Mouse (Mus musculus) left cerebral cortex, adult 9 months (tissue): ENCODE measurements around the gene Prnd.

Source experiments
- DNase-seq, 2 experiments: peaks; one replicate each; pipeline ENCODE4 v3.0.0; 2022; ENCODE audit warnings: low spot score in 2 of 2

Prnd gene

DNA sequence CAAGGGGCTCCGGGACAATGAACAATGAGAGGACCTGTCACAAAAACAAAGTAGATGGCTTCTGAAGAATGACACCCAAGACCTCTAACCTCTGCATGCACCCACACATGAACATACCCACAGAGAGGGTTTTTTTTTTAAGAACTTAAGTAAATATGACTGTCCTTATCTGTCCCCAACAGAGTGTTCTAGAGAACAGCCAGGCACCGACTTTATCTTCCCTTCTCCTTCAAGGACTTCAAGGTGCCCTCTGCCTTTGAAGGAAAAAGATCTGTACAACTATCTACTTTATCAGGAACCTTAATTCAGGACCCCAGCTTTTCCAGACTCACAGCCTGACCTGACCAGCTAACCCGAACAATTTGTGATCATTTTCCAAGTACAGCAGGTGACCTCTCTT is 10.2 kb upstream of the Prnd start:
- DNase-seq: no peak

DNA sequence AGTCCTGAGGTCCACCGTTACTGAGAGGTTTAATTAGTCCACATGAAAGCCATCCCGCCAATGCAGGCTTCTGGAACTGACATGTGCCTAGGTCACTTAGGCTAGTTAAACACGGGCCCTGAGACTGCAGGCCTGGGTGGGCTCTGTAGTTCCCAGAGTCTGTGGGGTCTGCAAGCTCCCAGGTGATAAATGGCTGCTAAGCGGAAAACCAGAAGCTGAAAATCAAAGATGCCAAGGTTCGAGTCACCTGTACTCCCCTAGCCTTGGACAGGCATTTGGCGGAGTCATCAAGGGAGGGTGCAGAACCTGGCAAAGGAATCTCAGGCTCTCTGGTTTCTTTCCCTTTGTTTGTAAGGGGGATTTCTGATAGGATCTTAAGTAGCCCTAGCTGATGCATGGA is 9.2 kb upstream of the Prnd start:
- no peak for DNase-seq

DNA sequence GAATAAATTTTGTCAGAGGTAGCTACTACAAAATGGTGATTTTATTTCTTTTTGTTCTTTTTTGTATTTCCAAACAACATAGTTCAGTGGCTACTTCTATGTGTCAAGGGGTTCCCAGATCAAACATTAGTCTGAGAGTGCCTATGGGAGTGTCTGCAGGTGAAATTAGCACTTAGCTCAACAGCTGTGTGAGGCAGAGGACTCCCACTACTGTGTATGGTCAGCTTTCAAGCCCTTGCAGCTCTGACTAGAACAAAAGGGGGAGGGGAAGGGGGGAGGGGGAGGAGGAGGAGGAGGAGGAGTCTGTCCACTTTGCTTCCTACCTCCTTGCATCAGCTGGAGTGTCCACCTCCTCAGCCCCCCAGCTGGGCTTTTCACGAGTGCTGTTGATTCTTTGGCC is 6.3 kb upstream of the Prnd start:
- no peak for DNase-seq

DNA sequence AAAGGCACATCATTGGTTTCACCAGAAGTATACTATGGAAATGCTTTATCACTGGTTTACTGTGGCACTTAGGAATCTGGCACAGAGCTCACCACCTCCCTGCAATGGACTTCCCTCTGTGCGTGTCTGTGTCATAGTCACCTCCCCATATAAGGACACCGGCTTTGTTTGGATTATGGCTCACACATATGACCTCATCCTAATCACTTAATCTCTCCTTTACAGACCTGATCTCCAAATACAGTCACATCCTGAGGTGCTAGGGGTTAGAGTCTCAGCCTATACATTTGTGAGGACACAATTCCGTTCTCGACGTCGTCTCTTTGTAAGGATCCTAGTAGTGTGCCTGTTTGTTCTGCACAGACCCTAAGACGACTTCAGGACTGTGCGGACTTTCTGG is 5.4 kb upstream of the Prnd start:
- no peak for DNase-seq

DNA sequence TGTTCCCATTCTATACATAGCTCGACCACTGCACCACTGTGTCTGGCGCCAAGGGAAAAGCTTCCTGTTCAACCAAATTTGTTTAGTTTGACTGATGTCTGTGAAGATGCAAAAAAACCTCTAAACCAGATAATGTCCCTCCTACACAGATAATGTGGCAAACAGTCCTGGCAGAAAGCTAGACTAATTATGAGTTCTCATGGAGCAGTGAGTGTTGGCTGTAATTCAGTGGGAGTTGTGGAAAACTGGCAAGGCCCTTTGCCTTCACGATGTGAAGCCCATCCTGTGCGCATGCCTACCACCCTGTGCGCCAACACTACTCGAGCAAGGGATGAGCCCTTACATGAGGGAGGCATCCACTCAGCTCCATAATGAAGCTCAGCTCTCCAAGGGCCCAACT is 4.9 kb upstream of the Prnd start:
- DNase-seq: no peak

DNA sequence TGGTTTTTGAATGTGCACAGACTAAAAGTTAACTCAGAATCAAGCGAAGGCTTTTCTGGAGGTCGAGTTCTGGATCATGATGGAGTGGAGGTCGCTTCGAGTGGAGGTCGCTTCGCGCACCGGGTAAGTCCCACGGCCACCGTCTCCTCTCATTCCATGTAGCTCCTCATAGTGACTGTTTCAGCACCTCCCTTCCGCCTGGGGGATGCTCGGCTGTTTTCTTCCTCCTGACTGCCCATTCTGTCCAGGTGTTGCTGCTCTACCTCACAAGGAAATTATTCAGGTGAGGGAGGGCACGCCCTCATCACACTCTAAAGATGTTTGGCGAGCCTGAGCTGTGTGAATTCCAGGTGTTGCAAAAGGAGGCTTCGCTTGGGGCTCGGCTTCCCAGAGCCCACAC is 4.3 kb upstream of the Prnd start:
- no peak for DNase-seq

DNA sequence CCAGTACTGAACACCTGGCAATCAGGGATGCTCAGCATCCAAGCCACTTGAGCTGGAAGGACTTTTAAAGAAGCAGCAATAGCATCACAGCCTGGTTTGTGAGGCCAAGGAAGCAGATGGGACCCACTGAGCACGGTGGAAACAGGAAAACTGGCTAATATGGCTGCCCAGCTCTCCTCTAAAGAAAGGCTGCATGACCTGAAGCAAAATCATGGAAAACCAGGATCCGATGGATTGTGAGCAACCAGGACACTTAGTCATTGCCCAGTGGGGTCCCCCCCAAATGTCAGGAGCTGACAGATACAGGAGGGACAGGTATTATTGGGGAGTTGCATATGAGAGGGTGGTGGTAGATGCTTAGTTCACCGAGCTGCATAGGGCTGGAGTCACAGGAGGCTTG is 2.5 kb upstream of the Prnd start:
- no peak for DNase-seq

DNA sequence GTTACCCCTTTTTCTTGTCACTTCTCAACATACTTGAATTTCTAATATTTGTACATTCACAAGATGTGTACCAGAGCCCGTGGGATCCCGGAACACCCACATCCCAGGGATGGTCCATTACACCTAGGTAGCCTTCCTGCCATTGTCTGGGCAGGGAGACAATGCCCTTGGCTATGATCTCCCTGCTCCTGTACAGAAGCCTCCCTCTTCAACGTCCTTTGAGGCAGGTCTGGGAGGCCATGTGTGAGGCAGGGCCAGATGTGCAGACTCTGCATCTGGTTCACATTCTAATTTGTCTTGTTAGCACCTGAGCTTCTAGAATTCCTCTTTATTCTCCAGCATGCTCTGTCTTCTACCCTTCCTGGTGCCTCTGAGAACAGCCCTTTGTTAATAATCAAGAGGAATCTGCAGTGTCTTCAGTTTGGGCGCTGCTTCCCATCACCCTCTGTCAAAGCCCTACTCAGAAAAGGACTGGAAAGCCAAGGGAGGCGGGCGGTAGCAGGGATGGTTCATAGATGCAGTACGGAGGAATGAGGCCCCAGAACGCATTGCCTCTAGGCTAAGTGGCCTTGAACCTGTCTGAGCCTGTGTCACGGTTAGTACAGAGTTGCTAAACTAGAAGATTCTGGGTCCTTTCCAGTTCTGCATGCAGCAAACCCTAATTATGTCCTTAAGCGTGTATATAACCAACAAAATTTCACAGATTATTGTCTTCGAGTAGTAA is 1.6 kb upstream of the Prnd start:
- no peak for DNase-seq

DNA sequence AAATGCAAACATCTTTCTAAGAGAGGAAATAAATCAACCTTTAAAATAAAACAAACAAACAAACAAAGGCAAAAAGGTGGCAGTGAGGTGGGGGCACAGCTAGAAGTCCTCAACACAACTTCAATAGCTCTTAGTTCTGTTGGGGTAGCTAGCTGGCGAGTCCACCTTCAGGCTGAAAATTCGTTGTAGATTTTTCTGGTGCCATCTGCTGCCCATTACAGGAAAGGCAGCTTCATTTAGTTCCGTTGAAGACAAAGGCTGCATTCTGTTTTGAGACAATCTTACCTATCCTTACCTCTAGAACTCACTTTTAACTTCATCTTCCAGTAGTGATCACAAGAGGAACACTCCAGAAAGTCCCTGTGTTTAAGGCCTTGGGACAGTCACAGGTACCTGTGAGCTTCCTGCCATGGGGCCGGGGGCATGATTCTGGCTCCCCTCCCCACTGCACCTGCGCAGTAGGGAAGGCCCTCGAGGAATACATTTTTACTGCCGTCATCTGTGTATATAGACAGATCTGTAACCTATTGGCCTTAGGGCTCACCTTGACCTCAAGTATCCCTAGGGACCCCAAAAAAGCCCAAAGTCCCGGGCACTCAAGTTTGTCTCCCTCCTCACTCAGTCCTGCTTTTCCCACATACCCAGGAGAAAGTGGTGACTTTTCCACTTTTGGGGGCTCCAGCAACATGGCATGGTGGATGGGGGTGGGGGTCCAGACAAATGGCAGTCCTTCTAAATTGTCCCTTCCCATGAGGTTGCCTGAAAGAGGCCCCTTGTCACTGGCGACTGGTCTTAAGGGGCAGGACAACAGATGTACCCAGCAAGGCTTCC is 679 bp upstream of the Prnd start:
- DNase-seq: peak in 1 of 2 experiments; percentile 72

DNA sequence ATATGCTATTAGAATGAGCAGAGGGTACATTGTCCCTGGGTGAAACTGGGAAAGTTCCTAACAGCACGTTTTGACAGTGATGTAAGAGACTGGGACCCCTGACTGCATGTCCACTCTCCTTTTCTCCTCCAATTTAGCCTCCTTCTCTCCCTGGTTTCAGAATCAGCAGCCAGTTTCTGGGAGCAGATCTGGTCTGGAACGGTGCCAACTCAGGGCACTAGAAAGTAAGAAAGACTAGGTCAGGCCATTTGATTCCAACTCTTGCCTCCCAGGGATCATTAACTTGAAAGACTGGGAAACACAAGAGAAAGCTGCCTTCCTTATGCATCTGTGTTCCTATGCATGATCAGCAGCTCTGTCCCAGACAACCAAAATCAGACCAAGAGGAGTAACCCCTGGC is 1.8 kb downstream of the Prnd start:
- no peak for DNase-seq

DNA sequence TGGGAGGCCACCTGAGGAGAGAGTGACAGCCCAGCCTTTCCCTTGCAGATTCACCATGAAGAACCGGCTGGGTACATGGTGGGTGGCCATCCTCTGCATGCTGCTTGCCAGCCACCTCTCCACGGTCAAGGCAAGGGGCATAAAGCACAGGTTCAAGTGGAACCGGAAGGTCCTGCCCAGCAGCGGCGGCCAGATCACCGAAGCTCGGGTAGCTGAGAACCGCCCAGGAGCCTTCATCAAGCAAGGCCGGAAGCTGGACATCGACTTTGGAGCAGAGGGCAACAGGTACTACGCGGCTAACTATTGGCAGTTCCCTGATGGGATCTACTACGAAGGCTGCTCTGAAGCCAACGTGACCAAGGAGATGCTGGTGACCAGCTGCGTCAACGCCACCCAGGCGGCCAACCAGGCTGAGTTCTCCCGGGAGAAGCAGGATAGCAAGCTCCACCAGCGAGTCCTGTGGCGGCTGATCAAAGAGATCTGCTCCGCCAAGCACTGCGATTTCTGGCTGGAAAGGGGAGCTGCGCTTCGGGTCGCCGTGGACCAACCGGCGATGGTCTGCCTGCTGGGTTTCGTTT is 2.4 kb downstream of the Prnd start:
- no peak for DNase-seq

DNA sequence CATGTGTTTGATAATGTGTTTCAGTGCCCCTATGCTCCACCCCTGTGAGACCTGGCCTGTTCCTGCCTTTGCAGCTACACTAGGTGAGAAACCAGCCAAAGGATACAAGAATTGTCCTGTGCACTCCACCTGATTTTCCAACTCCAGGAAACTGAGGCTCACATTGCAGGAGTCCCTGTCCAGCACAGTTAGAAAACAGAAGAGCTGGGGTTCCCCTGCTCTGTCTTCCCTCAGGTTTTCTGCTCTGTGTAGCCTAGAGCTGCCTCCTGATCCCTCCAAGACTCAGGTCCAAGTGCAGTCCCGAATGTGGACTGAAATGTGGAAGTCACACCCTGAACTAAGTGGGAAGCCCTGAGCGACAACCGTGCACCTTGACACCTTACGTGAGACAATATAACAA is 3.0 kb downstream of the Prnd start:
- DNase-seq: no peak

DNA sequence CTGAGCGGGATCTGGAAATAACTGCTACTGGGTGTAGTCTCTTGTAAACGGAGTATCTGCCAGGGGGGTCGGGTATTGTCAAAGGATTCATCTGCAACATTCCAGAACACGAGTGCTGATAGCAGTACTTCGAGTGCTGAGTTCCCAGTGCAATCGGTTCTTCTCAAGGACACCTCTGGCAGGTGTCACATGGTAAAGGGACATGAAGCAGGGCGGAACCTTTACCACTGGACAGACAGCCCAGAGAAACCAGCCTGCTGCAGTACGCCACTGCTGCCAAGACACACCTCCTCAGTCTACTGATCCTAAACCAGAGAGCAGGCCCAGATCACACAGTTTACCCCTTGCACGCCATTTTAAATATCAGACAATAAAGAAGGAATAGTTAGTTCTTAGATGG is 4.2 kb downstream of the Prnd start:
- no peak for DNase-seq

DNA sequence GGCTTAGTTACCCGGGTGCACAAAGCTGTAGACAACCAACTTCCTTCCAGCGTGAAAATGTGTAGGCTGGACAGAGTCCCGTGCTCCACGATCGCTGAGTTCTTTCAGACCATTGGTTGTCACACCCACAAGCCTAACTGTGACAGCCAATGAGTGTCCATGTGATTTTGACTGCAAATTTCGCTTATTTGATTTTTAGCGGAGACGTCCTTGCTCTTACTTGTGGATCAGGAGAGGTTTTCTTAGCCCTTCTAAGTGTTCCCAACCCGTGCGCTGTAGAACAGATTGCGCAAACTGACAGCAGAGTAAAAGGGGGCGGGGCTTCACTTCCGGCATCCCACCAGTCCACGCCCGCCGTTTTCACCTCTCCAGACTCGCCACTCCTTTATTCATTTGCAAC is 4.6 kb downstream of the Prnd start:
- DNase-seq: no peak

DNA sequence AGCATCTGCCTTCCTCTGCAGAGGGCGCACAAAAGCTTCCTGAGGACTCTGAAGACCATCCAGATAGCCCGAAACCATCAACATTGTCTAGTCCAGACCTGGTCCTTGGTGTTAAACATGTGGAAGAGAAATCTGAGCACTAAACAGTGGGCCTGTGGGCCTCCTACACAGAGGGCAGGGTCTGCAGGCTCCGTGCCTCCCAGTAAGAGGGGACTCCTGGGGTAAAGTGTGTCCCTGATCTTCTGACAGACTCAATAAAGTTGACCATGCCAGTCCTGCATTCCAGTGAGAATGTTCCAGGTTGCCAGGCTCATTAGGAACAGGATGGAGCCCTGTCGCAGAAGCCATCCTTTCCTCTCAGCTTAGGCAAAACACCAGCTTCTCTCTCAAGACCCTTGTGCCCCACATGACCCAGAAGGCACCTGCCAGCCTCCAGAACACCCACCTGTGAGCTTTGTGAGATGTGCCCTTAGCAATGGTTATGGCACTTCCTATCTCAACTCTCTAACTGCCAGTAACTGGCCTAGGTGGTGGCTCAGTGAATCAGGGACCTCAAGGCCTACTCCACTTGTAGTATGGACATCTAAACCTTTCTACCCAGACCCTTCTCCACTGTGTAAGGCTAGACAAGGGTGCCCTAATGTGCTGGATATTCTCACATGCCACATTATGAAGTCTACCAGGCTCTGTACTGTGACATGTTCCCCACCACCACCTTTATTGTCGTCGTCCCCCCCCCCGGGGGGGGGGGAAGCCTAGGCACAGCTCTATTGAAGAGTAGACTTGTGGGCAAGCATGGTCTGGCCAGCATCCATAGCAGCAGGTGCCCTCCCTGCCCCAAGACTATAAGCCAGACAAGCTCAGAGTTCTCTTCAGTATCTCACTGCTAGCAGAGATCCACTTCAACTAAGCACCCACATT is 5.9 kb downstream of the Prnd start:
- no peak for DNase-seq

DNA sequence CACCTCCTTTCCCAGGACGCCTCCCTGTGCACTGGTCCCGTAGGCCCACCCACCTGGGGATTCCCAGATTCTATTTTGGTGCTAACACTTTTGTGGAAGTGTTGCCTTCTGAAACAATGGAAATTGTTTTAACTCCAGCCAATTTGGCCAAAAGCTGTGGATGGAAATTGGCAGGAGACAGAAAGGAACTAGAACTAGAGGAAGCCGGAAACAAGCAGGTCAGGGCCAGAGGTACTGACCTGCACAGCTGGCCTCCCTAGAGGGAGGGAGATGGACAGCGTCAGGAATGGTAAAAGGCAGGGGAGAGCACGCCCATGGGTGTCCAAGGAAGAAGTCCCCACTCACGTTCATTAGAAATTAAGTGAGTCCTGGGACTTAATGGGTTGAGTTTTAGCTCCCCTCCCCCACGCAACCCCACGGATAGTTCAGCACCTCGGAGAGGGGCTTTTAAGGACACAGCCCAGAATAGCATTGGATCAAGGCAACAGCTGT is 7.1 kb downstream of the Prnd start:
- DNase-seq: no peak

DNA sequence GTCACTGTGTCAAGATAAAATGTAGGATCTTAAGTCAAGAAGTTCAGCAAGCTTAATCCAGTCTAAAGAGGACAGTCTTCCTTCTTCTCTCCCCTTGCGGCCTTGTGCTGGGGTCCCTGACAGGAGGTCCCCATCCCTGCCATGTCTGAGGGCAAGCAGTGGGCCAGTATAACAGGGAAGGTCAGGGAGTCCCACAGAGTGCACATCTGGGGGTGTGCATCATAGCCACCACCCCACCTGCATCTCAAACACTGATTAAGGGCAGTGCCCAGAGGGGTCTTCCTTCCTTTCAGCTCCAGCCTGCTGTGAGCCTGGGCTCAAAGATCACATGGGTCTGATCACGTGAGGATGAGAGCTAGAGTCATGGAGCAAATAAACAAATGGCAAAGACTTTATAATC is 11.0 kb downstream of the Prnd start:
- DNase-seq: no peak

DNA sequence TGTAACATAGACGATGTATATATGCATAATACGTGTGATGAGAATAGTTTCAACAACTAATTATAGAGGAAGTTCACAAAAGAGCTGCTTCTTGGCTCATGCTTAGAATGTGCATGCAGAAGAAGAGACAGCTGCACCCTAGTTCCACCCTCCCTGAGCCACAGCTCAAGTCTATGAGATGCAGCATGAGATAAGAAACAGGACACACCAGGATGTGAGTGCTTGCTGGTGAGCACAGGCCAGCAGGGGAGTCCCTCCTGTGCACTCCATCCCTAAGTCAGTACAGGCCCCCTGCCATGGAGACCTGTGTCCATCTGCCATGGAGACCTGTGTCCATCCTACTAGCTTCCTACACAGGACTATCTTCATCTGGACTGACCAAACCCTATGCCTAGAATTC is 19.9 kb downstream of the Prnd start:
- DNase-seq: no peak

DNA sequence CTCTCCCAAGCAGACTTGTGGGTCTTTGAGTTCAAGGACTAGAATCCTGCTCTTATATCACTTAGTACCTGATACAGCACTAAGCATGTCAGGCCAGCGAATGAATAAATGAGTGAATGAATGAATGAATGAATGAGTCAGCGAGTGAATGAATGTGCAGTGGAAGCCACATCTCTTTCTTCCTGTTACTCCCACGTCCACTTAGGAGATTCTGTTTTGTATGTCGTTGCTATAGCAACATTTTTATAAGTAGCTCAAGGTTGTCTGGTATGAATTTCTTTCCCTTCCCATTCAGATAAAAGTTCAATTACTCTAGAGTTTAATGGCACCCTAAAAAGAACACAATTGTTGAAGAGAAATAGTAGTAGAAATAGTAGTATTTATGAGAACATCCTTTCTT is 20.4 kb downstream of the Prnd start:
- no peak for DNase-seq

DNA sequence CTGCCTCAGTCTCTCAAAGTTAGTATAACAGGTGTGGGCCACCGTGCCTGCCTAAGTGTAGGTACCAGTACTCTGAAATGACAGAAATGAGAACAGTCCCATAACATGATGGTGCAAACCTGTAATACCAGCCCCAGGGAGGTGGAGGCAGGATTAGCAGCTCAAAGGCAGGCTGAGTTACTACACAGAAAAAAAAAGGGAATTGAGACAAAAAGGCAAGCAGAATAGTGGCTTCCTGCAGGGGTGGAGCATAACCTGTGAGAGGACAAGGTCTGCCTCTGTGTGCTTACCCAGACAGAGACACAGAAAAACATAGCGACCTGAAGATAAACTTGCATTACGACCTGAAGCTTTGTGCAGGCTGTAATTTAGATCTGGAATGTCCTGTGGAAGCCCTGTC is 26.0 kb downstream of the Prnd start:
- DNase-seq: no peak

DNA sequence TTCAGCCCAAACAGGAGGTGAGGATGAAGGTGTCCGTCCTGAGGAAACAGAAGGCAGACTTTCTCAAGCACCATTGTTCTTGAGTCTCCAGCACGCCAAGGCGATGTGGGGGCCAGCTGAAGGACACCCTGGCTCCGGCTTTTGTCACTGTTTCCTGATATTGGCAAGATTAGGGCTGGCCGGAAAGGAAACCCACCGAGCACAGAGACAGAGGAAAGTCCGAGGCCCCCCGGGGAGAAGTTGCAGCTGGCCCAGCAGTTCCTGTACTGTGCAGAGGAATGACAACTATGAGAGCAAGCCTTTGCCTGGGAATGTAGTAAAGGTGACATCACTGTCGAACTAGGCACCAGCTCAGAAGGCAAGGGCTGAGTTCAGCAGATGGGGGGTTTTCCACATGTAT is 30.2 kb downstream of the Prnd start:
- peak in 1 of 2 experiments; percentile 1 for DNase-seq
